Mouse (Mus musculus): Measurements from ENCODE around the gene Baiap2. TPM values are rescaled to one million over a fixed set of nuclear protein-coding genes. Genes with fewer than 3 reads are reported as not detected.
A peak's percentile ranks its signal among the peaks of the same experiment; 100 is the strongest.

Gene Baiap2
- total RNA-seq, 2 experiments from 2014 or later: 249 to 287 TPM

GRCm38 (mm10) chr11:120040440-120040839, 97.9 kb downstream of the Baiap2 start:
- Histone ChIP-seq H3K4me3 (0 out of 2 replicates have a peak overlapping the region, but pooled peaks have one; percentile 5), H3K27ac (peak overlapping the region; percentile 86)
- TF ChIP-seq CTCF (IDR thresholded peaks at IDR 0.05): no peak; the same call in 1 of the 2 replicates
- DNase-seq (ENCODE audit: extremely low spot score in 1 of 2, low spot score in 2 of 2): peak; percentile 59 to 61
- intact Hi-C loops (cut with DNase I): no loop called here

- peak in 1 of 2 experiments; percentile 58 for DNase-seq (ENCODE audit: extremely low spot score in 1 of 2, low spot score in 2 of 2)
- Histone ChIP-seq H3K27ac (peak overlapping the region; percentile 86), H3K4me3 (peak overlapping the region; percentile 11; the same call in 1 of the 2 replicates)
- TF ChIP-seq CTCF (IDR thresholded peaks at IDR 0.05): no peak
- intact Hi-C loops (cut with DNase I): no loop called here
These were observed 98.9 kb downstream of the Baiap2 start for GRCm38 (mm10) chr11:120041191-120042123.

GRCm38 (mm10) chr11:120042141-120042838, 99.7 kb downstream of the Baiap2 start:
- peak overlapping the region; percentile 86 for H3K27ac ChIP-seq
- intact Hi-C loops (cut with DNase I): no loop called here
- H3K4me3 ChIP-seq: no peak overlapping the region; the same call in 1 of the 2 replicates
- no peak for DNase-seq (ENCODE audit: extremely low spot score in 1 of 2, low spot score in 2 of 2)
- no peak for TF ChIP-seq CTCF (IDR thresholded peaks at IDR 0.05)

GRCm38 (mm10) chr11:120045341-120045740, 102.8 kb downstream of the Baiap2 start:
- Histone ChIP-seq H3K4me3 (peak overlapping the region; percentile 92), H3K27ac (peak overlapping the region; percentile 96)
- no peak for DNase-seq (ENCODE audit: extremely low spot score in 1 of 2, low spot score in 2 of 2)
- intact Hi-C loops (cut with DNase I): no loop called here
- TF ChIP-seq CTCF (IDR thresholded peaks at IDR 0.05): no peak

GRCm38 (mm10) chr11:120045839-120046552, 103.4 kb downstream of the Baiap2 start:
- peak overlapping the region; percentile 96 for H3K27ac ChIP-seq
- peak in 1 of 2 experiments; percentile 45 for DNase-seq (ENCODE audit: extremely low spot score in 1 of 2, low spot score in 2 of 2)
- H3K4me3 ChIP-seq: peak overlapping the region; percentile 92
- intact Hi-C loops (cut with DNase I): loop anchor here (2.0 kb wide), 1 partner anchor 33 kb away; no protein-coding TSS in a partner anchor
- no peak for TF ChIP-seq CTCF (IDR thresholded peaks at IDR 0.05)

GRCm38 (mm10) chr11:120046553-120047191, 104.1 kb downstream of the Baiap2 start, which contains the start of gene Aatk:
Gene Aatk (minus strand): TSS chr11:120047167.
- peak in 1 of 2 experiments; percentile 50 for DNase-seq (ENCODE audit: extremely low spot score in 1 of 2, low spot score in 2 of 2)
- TF ChIP-seq CTCF (IDR thresholded peaks at IDR 0.05): no peak
- Histone ChIP-seq H3K4me3 (peak within 1 kb of the TSS; percentile 92), H3K27ac (peak within 1 kb of the TSS; percentile 96)
- intact Hi-C loops (cut with DNase I): loop anchor here (2.0 kb wide), 1 partner anchor 34 kb away; no protein-coding TSS in a partner anchor

GRCm38 (mm10) chr11:120047531-120048251, 105.1 kb downstream of the Baiap2 start:
- TF ChIP-seq CTCF (IDR thresholded peaks at IDR 0.05): no peak
- peak overlapping the region; percentile 92 for H3K4me3 ChIP-seq
- intact Hi-C loops (cut with DNase I): loop anchor here (2.0 kb wide), 1 partner anchor 35 kb away; no protein-coding TSS in a partner anchor
- H3K27ac ChIP-seq: peak overlapping the region; percentile 96
- DNase-seq (ENCODE audit: extremely low spot score in 1 of 2, low spot score in 2 of 2): peak in 1 of 2 experiments; percentile 49

- TF ChIP-seq CTCF (IDR thresholded peaks at IDR 0.05): peak; percentile 44
These were observed 105.6 kb downstream of the Baiap2 start for GRCm38 (mm10) chr11:120048252-120048556.

GRCm38 (mm10) chr11:120049067-120049466, 106.5 kb downstream of the Baiap2 start:
- DNase-seq (ENCODE audit: extremely low spot score in 1 of 2, low spot score in 2 of 2): no peak
- no peak overlapping the region for H3K4me3 ChIP-seq
- peak overlapping the region; percentile 96 for H3K27ac ChIP-seq
- intact Hi-C loops (cut with DNase I): no loop called here
- TF ChIP-seq CTCF (IDR thresholded peaks at IDR 0.05): no peak

More at GRCm38 (mm10) chr11:120048252-120048556, 105.6 kb downstream of the Baiap2 start:
- peak overlapping the region; percentile 96 for H3K27ac ChIP-seq
- intact Hi-C loops (cut with DNase I): no loop called here
- DNase-seq (ENCODE audit: extremely low spot score in 1 of 2, low spot score in 2 of 2): peak; percentile 66 to 70
- H3K4me3 ChIP-seq: peak overlapping the region; percentile 92

- DNase-seq (ENCODE audit: extremely low spot score in 1 of 2, low spot score in 2 of 2): no peak
- no peak for TF ChIP-seq CTCF (IDR thresholded peaks at IDR 0.05)
- H3K27ac ChIP-seq: peak overlapping the region; percentile 36
- intact Hi-C loops (cut with DNase I): no loop called here
- no peak overlapping the region for H3K4me3 ChIP-seq
These were observed 108.7 kb downstream of the Baiap2 start for GRCm38 (mm10) chr11:120051124-120051811.

All from left cerebral cortex, adult 2 months (tissue).